Mouse (Mus musculus): ENCODE results near the gene Snx6.

Gene Snx6

DNA sequence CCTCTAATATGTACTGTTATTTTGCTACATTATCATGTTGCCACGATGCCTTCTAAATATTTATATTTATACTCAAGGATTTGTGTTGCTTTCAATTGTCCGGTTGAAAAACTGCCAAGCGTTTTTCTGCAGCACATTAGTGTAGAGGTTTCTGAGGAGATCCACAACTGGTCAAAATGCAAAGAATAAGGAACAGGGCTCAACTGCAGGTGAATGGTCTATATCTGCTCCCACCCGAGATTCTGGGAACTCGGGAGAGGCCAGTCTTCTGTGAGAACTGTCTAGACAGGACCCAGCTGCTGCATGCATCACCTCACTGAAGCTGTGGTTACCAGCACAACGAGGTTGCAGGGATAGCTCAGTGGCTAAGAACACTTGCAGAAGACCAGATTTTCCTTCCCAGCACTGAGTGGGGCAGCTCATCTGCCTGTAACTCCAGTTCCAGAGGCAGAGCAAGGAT, 97.7 kb downstream of the Snx6 start:
- DNase-seq, result peak; percentile 64

DNA sequence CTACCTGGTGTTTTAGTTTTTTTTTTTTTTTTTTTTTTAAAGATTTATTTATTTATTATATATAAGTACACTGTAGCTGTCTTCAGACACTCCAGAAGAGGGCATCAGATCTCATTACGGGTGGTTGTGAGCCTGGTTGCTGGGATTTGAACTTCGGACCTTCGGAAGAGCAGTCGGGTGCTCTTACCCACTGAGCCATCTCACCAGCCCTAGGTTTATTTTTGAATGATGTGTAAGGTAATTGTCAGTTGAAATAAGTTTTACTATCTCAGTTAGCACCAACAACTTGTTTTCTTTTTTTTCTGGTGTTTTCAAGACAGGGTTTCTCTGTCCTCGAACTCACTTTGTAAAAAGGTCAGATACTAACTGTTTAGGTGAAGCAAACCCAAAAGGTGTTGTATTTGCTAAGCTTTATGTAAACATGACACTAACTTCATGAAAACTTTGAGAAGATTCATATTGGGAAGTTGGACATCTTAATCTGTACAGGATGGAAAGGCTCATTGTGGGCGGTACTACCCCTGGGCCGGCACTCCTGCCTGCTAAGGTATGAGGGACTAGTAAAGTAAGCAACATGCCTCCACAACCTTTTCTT, 98.4 kb downstream of the Snx6 start:
- DNase-seq, result peak; percentile 78
